Mouse (Mus musculus): ENCODE measurements at regions not wholly inside any gene's neighbourhood (a gene's known extent, or its start where the extent isn't known, plus 50 kb on each side); places are given as distances from the start of the nearest gene placed in this dataset.

DNA sequence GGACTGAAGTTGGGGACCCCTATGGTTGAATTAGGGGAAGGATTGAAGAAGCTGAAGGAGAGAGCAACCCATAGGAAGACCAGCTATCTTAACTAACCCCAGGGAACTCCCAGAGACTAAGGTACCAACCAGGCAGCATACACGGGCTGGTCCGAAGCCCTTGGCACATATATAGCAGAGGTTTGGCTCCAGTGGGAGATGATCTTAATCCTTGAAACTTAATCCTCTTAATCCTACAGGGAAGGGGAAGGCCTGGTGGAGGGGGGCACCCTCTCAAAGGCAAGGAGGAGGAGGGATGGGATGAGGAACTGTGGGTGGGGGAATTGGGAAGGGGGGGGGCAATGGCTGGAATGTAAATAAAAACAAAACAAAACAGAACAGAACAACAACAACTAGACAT is 72.1 kb upstream of the Tet2 start:
- TF ChIP-seq CTCF (IDR thresholded peaks at IDR 0.05; ENCODE audit: insufficient read depth, low read depth, low read length) (no peak), POLR2A (IDR thresholded peaks at IDR 0.05; ENCODE audit: insufficient read depth, low read depth, low read length) (no peak)

Data from olfactory bulb, adult 2 months (tissue).